Mouse (Mus musculus): ENCODE measurements around the gene Adam15.

DNA sequence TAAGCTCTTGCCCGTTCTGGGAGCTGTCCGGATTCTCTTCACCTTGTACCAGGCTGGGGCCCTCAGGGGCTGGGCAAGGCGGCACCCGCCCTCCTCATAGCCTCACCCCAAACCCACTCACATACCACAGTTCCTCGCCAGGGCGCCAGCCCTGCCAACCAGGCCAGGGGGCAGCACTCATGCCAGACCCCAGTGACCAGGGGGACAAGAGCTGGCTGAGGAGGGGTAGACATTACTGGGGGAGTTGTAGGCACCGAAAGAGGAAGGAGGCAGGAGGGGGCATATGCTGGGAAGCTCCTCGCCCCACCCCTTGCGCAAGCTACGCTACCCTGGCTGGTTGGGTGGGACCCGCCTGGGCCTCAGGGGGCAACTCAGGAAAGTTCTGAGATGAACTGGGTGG is 37.8 kb upstream of the Adam15 start:
- TF ChIP-seq CTCF (IDR thresholded peaks at IDR 0.05; ENCODE audit: low read depth) (peak; percentile 17; the same call in 1 of the 2 replicates), EP300 (IDR thresholded peaks at IDR 0.05; ENCODE audit: low read depth) (no peak)

Data from liver, postnatal 0 days (tissue).